Mouse (Mus musculus): ENCODE measurements around the gene Grip1. TPM values are rescaled to one million over a fixed set of nuclear protein-coding genes. Genes with fewer than 3 reads are reported as not detected.

Grip1 gene
- total RNA-seq, 2 experiments from 2014 or later, result not detected

DNA sequence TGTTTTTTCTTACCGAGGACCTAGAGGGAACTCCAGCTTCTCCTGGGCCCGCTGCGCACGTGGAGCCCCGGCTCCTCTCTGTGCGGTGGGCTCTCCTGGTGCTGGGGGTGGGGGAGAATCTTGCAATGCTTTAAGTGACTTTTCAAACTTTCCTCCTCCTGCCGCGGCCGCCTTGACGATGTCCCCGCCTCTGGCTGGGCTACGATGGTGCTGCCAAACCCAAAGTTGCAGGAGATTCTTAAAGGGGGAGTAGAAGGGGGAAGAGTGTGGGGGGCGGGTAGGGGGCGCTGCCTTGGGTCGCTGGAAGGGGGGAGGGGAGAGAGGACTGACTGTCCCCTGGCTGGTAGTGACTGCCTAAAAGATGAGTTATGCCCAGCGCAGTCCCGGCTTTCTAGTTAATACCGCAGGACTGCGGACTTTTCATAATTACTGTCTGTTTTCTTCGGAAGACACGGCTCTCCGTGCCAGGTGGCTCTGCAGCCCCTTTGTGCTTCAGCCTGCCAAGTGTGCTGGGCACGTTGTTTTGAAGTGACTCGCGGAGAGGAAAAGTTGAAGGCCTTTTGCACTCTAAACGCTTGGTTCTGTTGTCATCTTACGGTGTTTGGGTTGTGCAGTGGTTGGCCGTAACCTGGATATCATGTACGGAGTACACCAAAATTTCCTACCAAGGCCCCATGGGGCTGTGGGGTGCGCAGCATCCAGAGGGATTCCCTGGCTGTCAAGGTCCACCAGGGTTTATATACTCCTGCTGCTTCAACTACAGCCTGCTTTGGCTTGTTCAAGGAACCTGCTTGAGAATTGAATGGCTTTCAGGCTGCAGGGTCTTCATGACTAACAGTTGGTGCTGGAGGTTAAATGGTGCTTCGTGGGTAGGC lies 1.3 kb downstream of the Grip1 start:
- ATAC-seq (replicated peaks; ENCODE audit: low FRiP score, low TSS enrichment, poor library complexity, severe bottlenecking), result no peak

DNA sequence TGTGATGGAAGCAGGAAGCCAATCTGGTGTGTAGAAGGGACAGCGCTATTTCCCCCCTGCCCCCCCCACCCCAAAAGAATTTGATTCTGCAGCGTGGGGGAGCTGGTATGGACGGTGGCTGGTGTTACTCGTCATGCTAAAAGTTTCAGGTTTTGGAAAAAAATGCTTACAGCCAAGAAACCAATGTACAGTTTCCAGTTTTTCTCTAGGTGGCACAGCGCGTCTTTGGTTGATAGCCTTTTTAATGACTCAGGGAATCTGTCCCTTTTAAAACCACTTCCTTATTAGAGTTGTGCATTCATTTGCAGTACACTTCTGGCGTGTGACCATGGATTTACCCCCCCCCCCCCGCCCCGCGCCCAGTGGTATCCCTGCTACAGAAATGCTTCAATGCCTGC lies 1.9 kb downstream of the Grip1 start:
- ATAC-seq (replicated peaks; ENCODE audit: low FRiP score, low TSS enrichment, poor library complexity, severe bottlenecking), result no peak

GRCm38 (mm10) chr10:119457121-119457520 lies 3.5 kb downstream of the Grip1 start:
- ATAC-seq (replicated peaks; ENCODE audit: low FRiP score, low TSS enrichment, poor library complexity, severe bottlenecking), result no peak

DNA sequence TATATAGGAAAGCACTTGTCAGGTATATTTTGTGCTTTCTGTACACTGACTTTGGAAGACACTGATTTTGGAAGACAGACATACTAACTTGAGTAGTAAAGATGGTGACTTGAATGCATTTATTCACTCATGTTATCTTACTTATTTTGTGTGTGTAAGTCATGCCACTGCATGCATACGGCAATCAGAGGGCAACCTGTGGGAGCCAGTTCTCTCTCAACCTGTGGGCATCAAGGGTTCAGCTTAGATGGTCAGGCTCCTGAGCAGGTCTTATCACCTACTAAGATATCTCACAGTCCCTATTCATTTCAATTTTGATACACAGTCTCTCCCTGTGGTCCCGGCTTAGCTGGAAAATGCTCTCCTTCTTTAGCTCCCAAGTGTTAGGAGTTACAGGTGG lies 5.4 kb downstream of the Grip1 start:
- no peak for ATAC-seq (replicated peaks; ENCODE audit: low FRiP score, low TSS enrichment, poor library complexity, severe bottlenecking)

- no peak for ATAC-seq (replicated peaks; ENCODE audit: low FRiP score, low TSS enrichment, poor library complexity, severe bottlenecking)
These were observed 9.7 kb downstream of the Grip1 start for GRCm38 (mm10) chr10:119463345-119463744.

DNA sequence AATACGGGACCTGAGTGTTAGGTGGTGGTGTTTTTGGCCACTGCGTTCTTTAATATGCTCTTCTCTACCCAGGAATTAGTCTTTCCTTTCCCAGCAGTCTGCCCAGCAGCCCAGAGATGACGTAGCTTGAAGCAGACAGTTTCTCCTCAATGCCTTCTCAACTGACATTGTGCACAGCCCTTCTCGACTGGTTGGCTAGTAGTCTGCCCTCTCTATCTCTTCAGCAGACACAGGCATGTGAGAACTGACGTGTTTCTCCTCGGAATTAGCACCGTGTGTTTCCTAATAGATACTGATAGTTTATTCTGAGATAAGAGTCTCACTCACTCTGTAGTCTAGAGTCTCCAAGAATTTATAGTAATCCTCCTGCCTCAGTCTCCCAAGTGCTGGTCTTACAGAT lies 10.2 kb downstream of the Grip1 start:
- ATAC-seq (replicated peaks; ENCODE audit: low FRiP score, low TSS enrichment, poor library complexity, severe bottlenecking), result no peak

GRCm38 (mm10) chr10:119467976-119468375 lies 14.3 kb downstream of the Grip1 start:
- no peak for ATAC-seq (replicated peaks; ENCODE audit: low FRiP score, low TSS enrichment, poor library complexity, severe bottlenecking)

GRCm38 (mm10) chr10:119470096-119470495 lies 16.5 kb downstream of the Grip1 start:
- no peak for ATAC-seq (replicated peaks; ENCODE audit: low FRiP score, low TSS enrichment, poor library complexity, severe bottlenecking)

DNA sequence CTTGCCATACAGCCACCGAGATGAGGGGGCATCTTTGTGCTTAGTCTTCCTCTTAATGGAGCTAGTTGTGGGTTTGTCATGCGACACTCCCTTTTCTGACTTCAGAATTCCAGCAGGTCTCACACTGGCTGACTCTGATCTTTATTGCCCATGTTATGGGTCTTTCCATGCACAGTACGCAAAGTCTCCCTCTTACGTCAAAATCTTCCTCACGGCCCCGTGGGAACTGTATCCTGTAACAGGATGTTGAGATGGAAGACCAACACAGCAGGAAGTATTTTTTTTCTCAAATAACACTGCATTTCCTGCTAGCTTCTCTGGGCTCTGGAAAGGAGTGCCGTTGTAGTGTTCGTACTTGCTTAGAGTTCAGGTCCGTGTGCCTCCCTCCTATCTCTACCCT lies 21.5 kb downstream of the Grip1 start:
- no peak for ATAC-seq (replicated peaks; ENCODE audit: low FRiP score, low TSS enrichment, poor library complexity, severe bottlenecking)

DNA sequence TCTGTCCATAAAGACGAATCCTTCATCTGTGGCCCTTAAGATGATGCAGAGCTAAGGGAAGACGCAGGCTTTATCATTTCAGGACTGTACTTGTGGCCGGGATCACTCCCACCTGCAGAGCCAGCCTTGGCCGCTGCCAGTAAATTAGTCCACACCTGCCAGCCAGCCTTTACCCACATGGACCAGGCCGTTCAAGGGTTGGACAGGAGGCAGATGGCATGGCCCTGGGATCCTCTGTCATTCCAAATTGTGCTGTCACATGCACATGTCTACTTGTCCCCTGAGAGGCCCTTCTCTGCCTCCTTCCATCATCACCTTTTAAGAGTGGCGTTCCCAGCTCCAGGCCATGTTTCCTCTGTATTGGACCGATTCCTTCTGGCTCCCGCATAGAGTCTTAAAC lies 24.0 kb downstream of the Grip1 start:
- ATAC-seq (replicated peaks; ENCODE audit: low FRiP score, low TSS enrichment, poor library complexity, severe bottlenecking), result no peak

DNA sequence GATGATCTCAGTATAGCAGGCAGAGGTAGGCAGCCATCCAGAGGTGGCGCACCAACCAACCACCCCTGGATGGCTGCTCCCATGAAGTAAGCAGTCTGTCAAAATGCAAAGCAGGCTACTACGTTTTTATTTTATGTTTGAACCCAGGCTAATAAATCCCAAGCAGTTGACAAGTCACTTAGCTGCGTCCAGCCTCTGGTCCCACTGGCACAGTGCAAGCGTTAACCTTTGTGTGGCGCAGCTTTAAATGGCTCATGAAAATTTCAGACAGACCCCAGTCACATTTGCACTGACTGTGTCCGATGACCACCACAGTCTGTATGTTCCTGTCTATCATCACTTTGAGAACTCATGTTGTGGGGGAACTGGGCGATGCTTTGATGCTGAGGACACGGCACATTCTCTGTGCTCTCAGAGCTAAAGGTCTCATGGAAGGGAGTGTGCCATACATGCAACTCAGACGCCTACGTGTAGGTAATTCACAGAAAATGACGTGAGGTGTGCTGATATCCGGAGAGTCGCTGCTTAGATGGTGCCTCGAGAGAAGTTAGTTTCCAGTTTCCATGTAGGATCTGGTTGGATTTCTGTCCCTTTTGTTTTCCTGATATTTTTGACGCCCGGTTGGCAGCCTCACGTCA lies 29.6 kb downstream of the Grip1 start:
- ATAC-seq (replicated peaks; ENCODE audit: low FRiP score, low TSS enrichment, poor library complexity, severe bottlenecking), result no peak

- no peak for ATAC-seq (replicated peaks; ENCODE audit: low FRiP score, low TSS enrichment, poor library complexity, severe bottlenecking)
These were observed 30.1 kb downstream of the Grip1 start for GRCm38 (mm10) chr10:119483766-119484165.

GRCm38 (mm10) chr10:119486936-119487335 lies 33.3 kb downstream of the Grip1 start:
- ATAC-seq (replicated peaks; ENCODE audit: low FRiP score, low TSS enrichment, poor library complexity, severe bottlenecking), result no peak

DNA sequence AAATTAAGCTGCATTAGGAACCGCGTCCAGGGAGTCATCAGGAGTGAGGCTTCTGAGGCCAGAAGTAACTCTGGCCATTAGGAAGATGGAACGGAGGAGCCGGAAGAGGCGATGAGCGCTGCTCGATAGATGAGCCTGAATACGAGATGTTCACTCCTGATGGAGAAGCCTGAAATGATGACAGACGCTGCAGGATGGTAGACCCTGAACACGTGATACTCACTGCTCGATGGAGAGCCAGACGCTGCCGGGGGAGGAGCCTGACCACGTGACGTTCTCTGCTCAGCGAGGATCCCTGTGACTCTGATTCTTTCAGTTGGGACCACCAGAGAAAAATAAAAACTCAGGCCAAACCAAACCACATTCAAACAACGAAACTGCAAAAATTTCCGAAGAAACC lies 37.2 kb downstream of the Grip1 start:
- ATAC-seq (replicated peaks; ENCODE audit: low FRiP score, low TSS enrichment, poor library complexity, severe bottlenecking), result no peak

DNA sequence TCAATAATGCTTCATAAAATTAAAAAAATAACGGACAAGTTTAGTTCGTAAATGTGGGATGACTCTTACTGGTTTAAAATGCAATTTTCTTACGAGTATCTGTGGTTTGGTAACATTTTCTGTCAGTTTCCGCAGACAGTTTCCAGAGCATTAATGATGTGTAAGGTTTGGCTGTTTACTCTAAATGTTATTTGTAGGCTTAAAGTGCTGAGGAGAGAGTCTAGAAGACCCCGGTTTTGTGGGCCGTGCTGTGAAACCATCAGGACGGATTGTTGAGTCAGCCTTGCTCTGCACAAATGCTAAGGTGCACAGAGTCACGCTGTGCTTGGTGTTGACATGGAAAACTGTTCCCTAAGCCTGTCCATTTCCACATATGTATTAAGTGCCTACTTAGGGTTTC lies 41.7 kb downstream of the Grip1 start:
- no peak for ATAC-seq (replicated peaks; ENCODE audit: low FRiP score, low TSS enrichment, poor library complexity, severe bottlenecking)

- no peak for ATAC-seq (replicated peaks; ENCODE audit: low FRiP score, low TSS enrichment, poor library complexity, severe bottlenecking)
These were observed 42.6 kb downstream of the Grip1 start for GRCm38 (mm10) chr10:119496221-119496620.

DNA sequence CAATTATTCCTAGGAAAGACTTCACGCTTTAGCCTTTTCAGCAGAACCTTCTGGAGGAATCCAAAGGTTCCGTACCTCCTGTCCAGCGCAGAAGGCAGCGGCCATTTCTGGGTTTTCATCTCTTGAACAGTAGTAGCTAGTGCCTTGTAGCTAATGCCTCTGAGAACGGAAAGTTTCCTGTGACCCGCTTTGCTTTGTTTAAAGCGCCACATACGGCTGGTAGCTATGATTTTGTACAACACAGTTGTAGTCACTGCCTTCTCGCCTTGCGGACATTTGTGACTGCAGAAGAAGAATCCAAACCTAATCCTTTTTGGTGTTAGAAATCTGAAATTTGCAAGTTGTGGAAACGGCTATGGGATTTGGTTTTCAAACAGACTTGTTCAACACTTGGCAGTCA lies 68.1 kb downstream of the Grip1 start:
- no peak for ATAC-seq (replicated peaks; ENCODE audit: low FRiP score, low TSS enrichment, poor library complexity, severe bottlenecking)

GRCm38 (mm10) chr10:119525730-119526129 lies 72.1 kb downstream of the Grip1 start:
- ATAC-seq (replicated peaks; ENCODE audit: low FRiP score, low TSS enrichment, poor library complexity, severe bottlenecking), result no peak

DNA sequence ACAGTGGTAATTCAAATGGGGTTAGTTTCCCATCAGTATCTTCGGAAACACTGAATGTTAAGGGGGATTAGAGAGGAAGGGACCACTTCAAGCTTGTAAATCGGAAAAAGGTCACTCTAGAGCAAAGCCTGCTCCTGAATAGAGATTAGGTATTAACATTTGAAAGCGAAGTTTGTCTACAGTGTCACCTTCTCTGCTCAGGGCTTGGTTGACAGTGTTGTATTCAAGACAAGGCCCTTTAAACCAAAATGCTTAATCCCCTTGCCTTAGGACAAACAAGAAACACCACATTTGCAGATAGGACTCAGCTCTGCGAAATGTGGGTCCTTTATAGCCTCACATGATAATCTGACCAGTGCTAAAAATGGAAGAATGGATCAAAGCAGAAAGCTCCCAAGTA lies 81.2 kb downstream of the Grip1 start:
- ATAC-seq (replicated peaks; ENCODE audit: low FRiP score, low TSS enrichment, poor library complexity, severe bottlenecking), result no peak

GRCm38 (mm10) chr10:119541655-119542054 lies 88.0 kb downstream of the Grip1 start:
- no peak for ATAC-seq (replicated peaks; ENCODE audit: low FRiP score, low TSS enrichment, poor library complexity, severe bottlenecking)

- no peak for ATAC-seq (replicated peaks; ENCODE audit: low FRiP score, low TSS enrichment, poor library complexity, severe bottlenecking)
These were observed 90.1 kb downstream of the Grip1 start for GRCm38 (mm10) chr10:119543771-119544170.
